ENCODE assay signal across 8 mouse cellular contexts in genomic region chr19:8870838-8871237, GRCm38 (mm10). TPM values are rescaled to one million over a fixed set of nuclear protein-coding genes. Genes with fewer than 3 reads are reported as not detected.
DNase-seq lines count a peak whose midpoint lies in the region; ATAC-seq and TF ChIP-seq lines count a peak whose summit lies in the region.

No protein-coding gene starts in this region.

- ATAC-seq in embryonic facial prominence, embryonic 12.5 days (ENCODE audit: insufficient number of reproducible peaks, insufficient read depth, low FRiP score, low TSS enrichment) = no peak; the same call in 1 of the 2 replicates
- peak; percentile 30 for ATAC-seq in intestine, embryonic 14.5 days (replicated peaks; ENCODE audit: low FRiP score, low TSS enrichment, low read depth)

- no peak for DNase-seq in left cerebral cortex, adult 2 months (ENCODE audit: extremely low spot score in 1 of 2, low spot score in 2 of 2)
- no peak for DNase-seq in left cerebral cortex, adult 8-10 months (ENCODE audit: low spot score in 2 of 2)
- no peak for DNase-seq in intestine, embryonic 14.5 days (ENCODE audit: low spot score)
- peak; percentile 35 for DNase-seq in naive thymus-derived CD4-positive, alpha-beta T cell, adult 2 months (ENCODE audit: low read depth)
- DNase-seq in right cerebral cortex, postnatal 25 days = no peak
- DNase-seq in gastrocnemius, postnatal 14 days = no peak
- DNase-seq in kidney, postnatal 36 days = no peak

- no peaks in the 10 kb centered on the region for H3K9me3 ChIP-seq in embryonic facial prominence, embryonic 12.5 days
- no peaks in the 10 kb centered on the region for H3K9me3 ChIP-seq in intestine, embryonic 14.5 days (ENCODE audit: control insufficient read depth, low read length)

- H3K27me3 ChIP-seq in embryonic facial prominence, embryonic 12.5 days = no peaks in the 10 kb centered on the region
- H3K27me3 ChIP-seq in intestine, embryonic 14.5 days (replicated peaks; ENCODE audit: control insufficient read depth, insufficient read depth, low read length) = no peaks in the 10 kb centered on the region

- peak overlapping the region; percentile 82 for H3K27ac ChIP-seq in left cerebral cortex, adult 2 months
- peak overlapping the region; percentile 84 for H3K27ac ChIP-seq in embryonic facial prominence, embryonic 12.5 days
- H3K27ac ChIP-seq in intestine, embryonic 14.5 days (ENCODE audit: low read depth) = peak overlapping the region; percentile 67

- peak overlapping the region; percentile 98 for H3K9ac ChIP-seq in embryonic facial prominence, embryonic 12.5 days
- H3K9ac ChIP-seq in intestine, embryonic 14.5 days (ENCODE audit: low read length) = peak overlapping the region; percentile 90

- WGBS in embryonic facial prominence, embryonic 12.5 days = 56% methylated on average over 9 of the region's 9 CpGs
- WGBS in intestine, embryonic 14.5 days = 52% methylated on average over 9 of the region's 9 CpGs

- intact Hi-C loops in left cerebral cortex, adult 2 months (cut with DNase I) = loop anchor here (1.0 kb wide), 1 partner anchor 52 kb away; the partner anchor contains the start of gene Ttc9c
- intact Hi-C loops in gastrocnemius, postnatal 14 days (cut with DNase I; ENCODE audit: low total_unique reads) = no loop called here

- H3K4me2 ChIP-seq in embryonic facial prominence, embryonic 12.5 days (replicated peaks) = peak overlapping the region; percentile 88
- peak overlapping the region; percentile 59 for H3K4me2 ChIP-seq in intestine, embryonic 14.5 days (ENCODE audit: low read length)

- no peak for TF ChIP-seq CTCF in left cerebral cortex, adult 2 months (IDR thresholded peaks at IDR 0.05)

- peaks cover 7% of the 10 kb centered on the region for H3K4me1 ChIP-seq in embryonic facial prominence, embryonic 12.5 days
- H3K4me1 ChIP-seq in intestine, embryonic 14.5 days (replicated peaks; ENCODE audit: control insufficient read depth, insufficient read depth, low read length) = peaks cover 7% of the 10 kb centered on the region; the same call in 1 of the 2 replicates

- peak overlapping the region; percentile 88 for H3K4me3 ChIP-seq in left cerebral cortex, adult 2 months
- peak overlapping the region; percentile 98 for H3K4me3 ChIP-seq in embryonic facial prominence, embryonic 12.5 days
- peak overlapping the region; percentile 89 for H3K4me3 ChIP-seq in intestine, embryonic 14.5 days (ENCODE audit: low read depth, low read length)

- H3K36me3 ChIP-seq in embryonic facial prominence, embryonic 12.5 days = peaks cover 28% of the 10 kb centered on the region
- H3K36me3 ChIP-seq in intestine, embryonic 14.5 days (ENCODE audit: control insufficient read depth, insufficient read depth, low read length) = peaks cover 30% of the 10 kb centered on the region

RNA-seq across cellular contexts. Expression of gene Ubxn1, which starts 0.5 kb away (rescaled TPM):
- total RNA-seq in left cerebral cortex, adult 2 months (2021) = 10 to 100 TPM; 86.1 to 94.7 TPM
- total RNA-seq in left cerebral cortex, adult 8-10 months (2022) = 100 to 1,000 TPM; 110 to 127 (median 113) TPM
- polyA plus RNA-seq in embryonic facial prominence, embryonic 12.5 days (2016; fragmentation: Nextera tagmentation; extraction: Ambion mirVana) = 179 and 189 TPM in 2 replicates
- polyA plus RNA-seq in intestine, embryonic 14.5 days (2014; fragmentation: Nextera tagmentation; extraction: Ambion mirVana) = 162 and 166 TPM in 2 replicates
- 100 to 1,000 TPM; 182 to 211 TPM for total RNA-seq in gastrocnemius, postnatal 14 days (2021)

RNA-seq across cellular contexts. Expression of gene Uqcc3, which starts 9.9 kb away (rescaled TPM):
- total RNA-seq in left cerebral cortex, adult 2 months (2021) = 10 to 100 TPM; 33.1 to 36.2 TPM
- total RNA-seq in left cerebral cortex, adult 8-10 months (2022) = 10 to 100 TPM; 30.4 to 37.2 (median 33.3) TPM
- polyA plus RNA-seq in embryonic facial prominence, embryonic 12.5 days (2016; fragmentation: Nextera tagmentation; extraction: Ambion mirVana) = 66.0 and 67.6 TPM in 2 replicates
- polyA plus RNA-seq in intestine, embryonic 14.5 days (2014; fragmentation: Nextera tagmentation; extraction: Ambion mirVana) = 57.1 and 63.9 TPM in 2 replicates
- 10 to 100 TPM; 55.1 to 64.7 TPM for total RNA-seq in gastrocnemius, postnatal 14 days (2021)

RNA-seq across cellular contexts. Expression of gene Lbhd1, which starts 12.7 kb away (rescaled TPM):
- 1 to 10 TPM; 6.5 to 9.3 TPM for total RNA-seq in left cerebral cortex, adult 2 months (2021)
- total RNA-seq in left cerebral cortex, adult 8-10 months (2022) = 1 to 10 TPM; 4.7 to 9.0 (median 6.3) TPM
- polyA plus RNA-seq in embryonic facial prominence, embryonic 12.5 days (2016; fragmentation: Nextera tagmentation; extraction: Ambion mirVana) = 82.3 and 88.4 TPM in 2 replicates
- 78.6 and 79.2 TPM in 2 replicates for polyA plus RNA-seq in intestine, embryonic 14.5 days (2014; fragmentation: Nextera tagmentation; extraction: Ambion mirVana)
- 1 to 10 TPM; 4.4 to 6.7 TPM for total RNA-seq in gastrocnemius, postnatal 14 days (2021)

RNA-seq across cellular contexts. Expression of gene Gm49403, which starts 12.9 kb away (rescaled TPM):
- not detected for total RNA-seq in left cerebral cortex, adult 2 months (2021)
- total RNA-seq in left cerebral cortex, adult 8-10 months (2022) = not detected
- polyA plus RNA-seq in embryonic facial prominence, embryonic 12.5 days (2016; fragmentation: Nextera tagmentation; extraction: Ambion mirVana) = not detected in 2 replicates
- polyA plus RNA-seq in intestine, embryonic 14.5 days (2014; fragmentation: Nextera tagmentation; extraction: Ambion mirVana) = not detected in 2 replicates
- total RNA-seq in gastrocnemius, postnatal 14 days (2021) = not detected

RNA-seq across cellular contexts. Expression of gene 1810009A15Rik, which starts 17.8 kb away (rescaled TPM):
- 10 to 100 TPM; 22.5 to 23.2 TPM for total RNA-seq in left cerebral cortex, adult 2 months (2021)
- 10 to 100 TPM; 20.8 to 25.2 (median 21.8) TPM for total RNA-seq in left cerebral cortex, adult 8-10 months (2022)
- 98.0 and 107 TPM in 2 replicates for polyA plus RNA-seq in embryonic facial prominence, embryonic 12.5 days (2016; fragmentation: Nextera tagmentation; extraction: Ambion mirVana)
- polyA plus RNA-seq in intestine, embryonic 14.5 days (2014; fragmentation: Nextera tagmentation; extraction: Ambion mirVana) = 92.8 and 95.9 TPM in 2 replicates
- 10 to 100 TPM; 20.3 to 26.3 TPM for total RNA-seq in gastrocnemius, postnatal 14 days (2021)
